Mouse (Mus musculus): ENCODE data around the gene Ddah1.

DNA sequence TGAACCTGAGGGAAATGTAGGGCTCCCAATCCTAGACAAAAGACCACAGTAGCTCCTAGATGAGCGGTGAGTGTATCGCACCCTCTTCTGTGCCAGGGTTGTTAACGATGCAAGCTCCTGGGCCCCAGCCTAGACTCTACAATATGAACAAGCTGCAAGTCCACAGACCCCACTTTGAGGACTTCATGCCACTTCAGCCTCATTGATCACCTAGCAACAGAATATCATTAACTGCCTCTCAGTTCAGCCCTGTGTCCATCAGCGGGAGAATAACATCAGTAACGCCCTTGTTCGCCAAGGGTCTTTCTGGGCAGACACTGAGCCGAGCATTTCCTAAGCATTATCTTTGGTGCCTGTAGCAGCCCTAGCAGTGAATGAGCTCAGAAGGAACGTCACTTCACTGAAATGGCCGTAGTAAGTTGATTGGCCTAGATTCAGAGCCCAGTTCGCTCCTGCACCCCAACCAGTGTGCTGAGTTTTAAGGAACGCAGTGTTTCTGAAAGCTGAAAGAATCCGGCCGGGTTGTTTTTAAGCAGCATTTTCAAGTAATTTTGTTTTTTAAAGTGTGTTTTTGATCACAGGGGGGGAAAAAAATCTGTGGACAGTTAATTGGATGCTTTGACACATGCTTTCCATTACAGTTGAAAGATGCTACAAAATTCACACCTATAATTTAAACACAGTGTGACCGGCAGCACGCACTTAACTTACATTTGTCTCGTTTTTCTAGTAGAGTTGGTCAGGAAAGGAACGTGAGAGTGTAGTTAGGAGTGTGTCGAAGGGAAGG is 132.1 kb downstream of the Ddah1 start:
- TF ChIP-seq CTCF (IDR thresholded peaks at IDR 0.05; ENCODE audit: low read depth) (no peak), EP300 (IDR thresholded peaks at IDR 0.05; ENCODE audit: low read depth) (no peak)
